Mouse (Mus musculus) brain, adult 2 months (tissue): ENCODE results near the gene Upk3bl.
"Not testable (repeated sequence)": the region's sequence is repeated elsewhere in the genome, so short reads cannot be mapped to it uniquely, and the experiment has no call there.

Experiments used
- DNase-seq: peaks from one replicate; pipeline ENCODE4 v3.0.0; 2011; ENCODE audit warnings: low read depth, low spot score

The Upk3bl gene

GRCm38 (mm10) chr5:136084891-136085651, 30.8 kb downstream of the Upk3bl start:
- peak; percentile 90 for DNase-seq

GRCm38 (mm10) chr5:136086290-136086689, 32.0 kb downstream of the Upk3bl start:
- DNase-seq: no peak

- no peak for DNase-seq
Measured at GRCm38 (mm10) chr5:136088821-136089575, 34.7 kb downstream of the Upk3bl start.

- no peak for DNase-seq
Measured at GRCm38 (mm10) chr5:136091927-136092326, 37.6 kb downstream of the Upk3bl start.

- DNase-seq: peak; percentile 75
Measured at GRCm38 (mm10) chr5:136094249-136095010, 40.1 kb downstream of the Upk3bl start.

- DNase-seq: no peak
Measured at GRCm38 (mm10) chr5:136095089-136095488, 40.8 kb downstream of the Upk3bl start.

GRCm38 (mm10) chr5:136098536-136098935, 44.2 kb downstream of the Upk3bl start:
- no peak for DNase-seq

GRCm38 (mm10) chr5:136102099-136102820, 48.0 kb downstream of the Upk3bl start:
- peak; percentile 93 for DNase-seq

- DNase-seq: no peak
Measured at GRCm38 (mm10) chr5:136104511-136104910, 50.2 kb downstream of the Upk3bl start.

GRCm38 (mm10) chr5:136108486-136108885, 54.2 kb downstream of the Upk3bl start:
- no peak for DNase-seq

GRCm38 (mm10) chr5:136109042-136109441, 54.8 kb downstream of the Upk3bl start:
- no peak for DNase-seq

GRCm38 (mm10) chr5:136113546-136113945, 59.3 kb downstream of the Upk3bl start:
- not testable (repeated sequence) for DNase-seq
